Mouse (Mus musculus): Measurements from ENCODE around the gene Mansc1. TPM values are rescaled to one million over a fixed set of nuclear protein-coding genes. Genes with fewer than 3 reads are reported as not detected.

Mansc1 gene
- polyA plus RNA-seq, 1 experiment from 2014 or later: 1.5 TPM

DNA sequence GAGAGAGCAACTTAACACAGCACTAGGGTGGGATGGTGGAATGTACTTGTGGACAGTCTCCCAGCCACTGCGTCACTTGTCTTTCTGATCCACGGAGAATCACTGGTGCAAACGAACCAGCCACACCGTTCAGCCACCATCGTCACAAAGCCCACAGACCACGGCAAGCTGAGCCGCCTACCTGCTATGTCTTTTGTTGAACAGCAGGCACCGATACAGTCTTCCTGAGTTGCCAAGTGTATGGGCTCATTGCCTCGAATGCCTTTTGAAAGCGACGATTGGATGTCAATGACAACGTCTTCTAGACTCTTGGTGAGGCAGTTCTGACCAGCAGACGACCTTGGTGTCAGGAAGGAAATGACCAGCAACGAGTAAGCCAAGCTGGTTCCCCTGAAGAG is 10.7 kb downstream of the Mansc1 start:
- DNase-seq (ENCODE audit: low spot score) (no peak), ATAC-seq (ENCODE audit: low FRiP score) (no peak)
- Histone ChIP-seq H3K9ac (no peak overlapping the region), H3K27me3 (ENCODE audit: control insufficient read depth, insufficient read depth, low read length) (no peaks in the 10 kb centered on the region), H3K4me3 (replicated peaks; ENCODE audit: low read length) (no peak overlapping the region), H3K9me3 (ENCODE audit: control insufficient read depth, low read length) (no peaks in the 10 kb centered on the region), H3K36me3 (replicated peaks; ENCODE audit: control insufficient read depth, insufficient read depth) (no peaks in the 10 kb centered on the region), H3K4me2 (replicated peaks) (no peak overlapping the region), H3K4me1 (replicated peaks; ENCODE audit: control insufficient read depth, insufficient read depth, low read length) (no peaks in the 10 kb centered on the region), H3K27ac (no peak overlapping the region)
- 81% methylated on average over 14 of the region's 14 CpGs for WGBS

DNA sequence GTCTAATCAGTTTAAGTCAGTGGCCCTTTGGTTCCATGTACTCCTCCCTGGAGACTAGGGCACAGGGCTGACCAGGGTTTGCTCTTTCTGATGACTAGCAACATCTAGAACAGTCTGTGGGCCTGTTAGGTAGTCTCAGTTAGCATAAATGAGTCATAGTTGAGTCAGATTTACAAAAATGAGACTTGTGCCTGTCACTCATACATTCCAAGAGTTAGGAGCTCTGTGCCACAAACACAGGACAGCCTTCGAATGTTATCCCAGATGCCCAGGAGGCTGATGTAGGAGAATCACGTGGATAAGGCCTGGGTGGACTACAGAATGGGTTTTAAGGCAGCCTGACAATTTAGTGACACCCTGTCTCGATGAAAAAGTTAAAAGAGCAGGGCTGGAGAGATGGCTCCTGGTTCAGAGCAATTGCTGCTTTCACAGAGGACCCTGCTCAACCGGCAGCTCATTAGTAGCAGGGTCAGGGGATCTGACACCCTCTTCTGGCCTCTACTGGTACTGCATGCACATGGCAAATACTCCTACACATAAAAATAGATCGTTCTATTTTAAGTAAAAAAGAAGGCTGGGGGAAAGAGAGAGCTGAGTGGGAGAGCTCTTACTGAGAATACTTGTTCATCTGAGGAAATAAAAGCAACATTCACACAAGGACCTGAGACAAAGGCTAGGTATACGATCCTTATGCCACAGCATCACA is 11.3 kb downstream of the Mansc1 start:
- no peaks in the 10 kb centered on the region for H3K27me3 ChIP-seq (ENCODE audit: control insufficient read depth, insufficient read depth, low read length)
- no peaks in the 10 kb centered on the region for H3K4me1 ChIP-seq (replicated peaks; ENCODE audit: control insufficient read depth, insufficient read depth, low read length)
- H3K9me3 ChIP-seq (ENCODE audit: control insufficient read depth, low read length): no peaks in the 10 kb centered on the region
- DNase-seq (ENCODE audit: low spot score) (no peak), ATAC-seq (ENCODE audit: low FRiP score) (no peak)
- no peak overlapping the region for H3K27ac ChIP-seq
- no peaks in the 10 kb centered on the region for H3K36me3 ChIP-seq (replicated peaks; ENCODE audit: control insufficient read depth, insufficient read depth)
- 67% methylated on average over 6 of the region's 6 CpGs for WGBS
- H3K4me3 ChIP-seq (replicated peaks; ENCODE audit: low read length): no peak overlapping the region
- H3K4me2 ChIP-seq (replicated peaks): no peak overlapping the region
- H3K9ac ChIP-seq: no peak overlapping the region

GRCm38 (mm10) chr6:134620129-134620528 is 12.2 kb downstream of the Mansc1 start:
- no peak overlapping the region for H3K9ac ChIP-seq
- H3K9me3 ChIP-seq (ENCODE audit: control insufficient read depth, low read length): no peaks in the 10 kb centered on the region
- no peak for DNase-seq (ENCODE audit: low spot score)
- H3K4me2 ChIP-seq (replicated peaks): no peak overlapping the region
- no peaks in the 10 kb centered on the region for H3K4me1 ChIP-seq (replicated peaks; ENCODE audit: control insufficient read depth, insufficient read depth, low read length)
- H3K27ac ChIP-seq: no peak overlapping the region
- ATAC-seq (ENCODE audit: low FRiP score): no peak
- no peaks in the 10 kb centered on the region for H3K36me3 ChIP-seq (replicated peaks; ENCODE audit: control insufficient read depth, insufficient read depth)
- no peaks in the 10 kb centered on the region for H3K27me3 ChIP-seq (ENCODE audit: control insufficient read depth, insufficient read depth, low read length)
- 76% methylated on average over 3 of the region's 3 CpGs for WGBS
- no peak overlapping the region for H3K4me3 ChIP-seq (replicated peaks; ENCODE audit: low read length)

DNA sequence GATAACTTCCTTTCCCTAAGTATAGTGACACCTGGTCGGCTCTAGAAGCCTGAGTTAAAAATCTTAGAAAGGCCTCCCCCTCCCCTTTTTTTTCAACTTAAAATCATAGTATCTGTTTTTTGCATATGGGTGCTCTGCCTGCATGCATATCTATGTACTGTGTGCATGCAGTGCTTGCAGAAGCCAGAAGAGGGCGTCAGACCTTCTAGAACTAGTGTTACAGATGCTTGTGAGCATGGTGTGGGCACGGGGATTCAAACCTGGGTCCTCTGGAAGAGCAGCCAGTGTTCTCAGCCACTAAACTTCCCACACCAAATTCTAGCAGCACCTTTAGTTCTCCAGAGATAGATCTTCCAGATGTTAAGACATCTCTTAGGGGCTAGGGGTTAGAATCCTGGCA is 14.7 kb downstream of the Mansc1 start:
- no peak for ATAC-seq (ENCODE audit: low FRiP score)
- H3K4me3 ChIP-seq (replicated peaks; ENCODE audit: low read length): no peak overlapping the region
- no peaks in the 10 kb centered on the region for H3K27me3 ChIP-seq (ENCODE audit: control insufficient read depth, insufficient read depth, low read length)
- H3K27ac ChIP-seq: no peak overlapping the region
- no peak for DNase-seq (ENCODE audit: low spot score)
- WGBS: 56% methylated on average over 3 of the region's 3 CpGs
- no peaks in the 10 kb centered on the region for H3K36me3 ChIP-seq (replicated peaks; ENCODE audit: control insufficient read depth, insufficient read depth)
- no peaks in the 10 kb centered on the region for H3K4me1 ChIP-seq (replicated peaks; ENCODE audit: control insufficient read depth, insufficient read depth, low read length)
- H3K9ac ChIP-seq: no peak overlapping the region
- no peak overlapping the region for H3K4me2 ChIP-seq (replicated peaks)
- no peaks in the 10 kb centered on the region for H3K9me3 ChIP-seq (ENCODE audit: control insufficient read depth, low read length)

DNA sequence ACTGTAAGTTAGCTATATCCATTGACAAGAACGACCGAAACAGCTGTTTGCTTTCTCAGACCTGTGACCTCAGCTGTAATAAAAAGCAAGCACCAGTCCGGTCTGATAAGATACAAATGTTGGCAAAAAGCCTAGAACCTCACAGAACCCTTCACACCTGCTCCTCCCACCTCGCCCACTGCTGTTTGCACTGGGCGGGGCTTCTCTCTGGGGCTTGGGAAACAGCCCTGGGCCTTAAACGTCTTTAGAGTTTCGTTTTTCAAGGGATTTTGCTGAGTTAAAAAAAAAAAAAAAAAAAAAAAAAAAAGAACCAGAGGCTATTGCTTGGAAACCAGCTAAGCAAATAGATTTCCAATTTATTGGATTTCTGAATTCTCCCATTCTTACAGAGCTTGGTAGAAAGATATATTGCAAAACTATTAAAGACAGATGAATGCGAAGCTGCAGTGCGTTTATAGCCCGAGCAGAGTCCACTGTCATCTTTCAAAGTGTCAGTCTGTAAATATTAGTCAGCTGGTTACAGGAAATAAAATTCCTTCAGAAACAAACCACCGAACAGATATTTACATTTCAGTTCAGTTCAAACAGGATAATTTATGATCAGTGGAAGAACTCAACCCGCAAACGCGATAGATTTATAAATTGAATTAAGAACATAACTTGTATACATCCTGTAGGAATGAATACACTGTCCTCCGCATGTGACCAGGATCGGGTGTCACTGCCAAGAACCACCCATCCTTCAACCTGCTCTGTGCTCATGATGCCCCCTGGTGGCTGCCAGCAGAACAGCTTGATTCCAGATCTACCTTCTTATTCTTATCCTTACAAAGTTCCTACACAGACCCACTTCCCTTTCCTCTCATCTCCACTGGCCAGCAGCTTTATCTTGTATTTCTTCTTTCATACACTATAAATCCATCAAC is 17.3 kb downstream of the Mansc1 start:
- Histone ChIP-seq H3K27ac (no peak overlapping the region), H3K9ac (no peak overlapping the region), H3K36me3 (replicated peaks; ENCODE audit: control insufficient read depth, insufficient read depth) (no peaks in the 10 kb centered on the region), H3K27me3 (ENCODE audit: control insufficient read depth, insufficient read depth, low read length) (no peaks in the 10 kb centered on the region), H3K9me3 (ENCODE audit: control insufficient read depth, low read length) (no peaks in the 10 kb centered on the region), H3K4me3 (replicated peaks; ENCODE audit: low read length) (no peak overlapping the region), H3K4me2 (replicated peaks) (peak overlapping the region; percentile 13), H3K4me1 (replicated peaks; ENCODE audit: control insufficient read depth, insufficient read depth, low read length) (no peaks in the 10 kb centered on the region)
- peak; percentile 86 for DNase-seq (ENCODE audit: low spot score)
- peak; percentile 66 for ATAC-seq (ENCODE audit: low FRiP score)
- 21% methylated on average over 16 of the region's 16 CpGs for WGBS

GRCm38 (mm10) chr6:134614322-134614721 is 18.0 kb downstream of the Mansc1 start:
- H3K9me3 ChIP-seq (ENCODE audit: control insufficient read depth, low read length): no peaks in the 10 kb centered on the region
- WGBS: 88% methylated on average over 4 of the region's 4 CpGs

DNA sequence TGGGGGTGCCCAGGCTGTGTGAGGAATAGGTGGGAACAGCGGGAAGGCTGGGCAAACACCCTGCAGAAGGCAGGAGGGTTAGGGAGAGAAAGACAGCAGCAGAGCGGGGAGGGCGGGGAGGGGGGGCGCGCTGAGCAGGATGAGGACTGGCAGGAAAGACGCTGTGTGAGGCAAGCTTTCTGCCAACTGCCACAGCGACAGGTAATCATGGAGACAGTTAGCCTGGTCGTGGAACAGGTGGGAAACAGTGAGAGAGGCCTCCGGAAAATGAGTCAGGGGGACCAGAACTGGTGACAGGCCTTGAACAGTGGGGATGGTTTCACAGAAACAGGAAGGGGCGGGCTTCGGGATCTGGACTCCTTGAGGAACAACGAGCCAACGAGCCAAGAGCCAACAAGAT is 20.4 kb downstream of the Mansc1 start:
- DNase-seq (ENCODE audit: low spot score) (no peak), ATAC-seq (ENCODE audit: low FRiP score) (no peak)
- no peaks in the 10 kb centered on the region for H3K9me3 ChIP-seq (ENCODE audit: control insufficient read depth, low read length)
- WGBS: 79% methylated on average over 13 of the region's 13 CpGs
- no peak overlapping the region for H3K4me2 ChIP-seq (replicated peaks)
- H3K9ac ChIP-seq: no peak overlapping the region
- H3K27me3 ChIP-seq (ENCODE audit: control insufficient read depth, insufficient read depth, low read length): no peaks in the 10 kb centered on the region
- no peaks in the 10 kb centered on the region; the same call in 1 of the 2 replicates for H3K4me1 ChIP-seq (replicated peaks; ENCODE audit: control insufficient read depth, insufficient read depth, low read length)
- no peak overlapping the region for H3K4me3 ChIP-seq (replicated peaks; ENCODE audit: low read length)
- H3K36me3 ChIP-seq (replicated peaks; ENCODE audit: control insufficient read depth, insufficient read depth): no peaks in the 10 kb centered on the region
- no peak overlapping the region for H3K27ac ChIP-seq

More at GRCm38 (mm10) chr6:134614322-134614721, 18.0 kb downstream of the Mansc1 start:
- no peaks in the 10 kb centered on the region for H3K4me1 ChIP-seq (replicated peaks; ENCODE audit: control insufficient read depth, insufficient read depth, low read length)
- no peak overlapping the region for H3K4me3 ChIP-seq (replicated peaks; ENCODE audit: low read length)
- ATAC-seq (ENCODE audit: low FRiP score): no peak
- no peaks in the 10 kb centered on the region for H3K36me3 ChIP-seq (replicated peaks; ENCODE audit: control insufficient read depth, insufficient read depth)
- H3K9ac ChIP-seq: no peak overlapping the region
- DNase-seq (ENCODE audit: low spot score): no peak
- H3K27me3 ChIP-seq (ENCODE audit: control insufficient read depth, insufficient read depth, low read length): no peaks in the 10 kb centered on the region
- no peak overlapping the region for H3K4me2 ChIP-seq (replicated peaks)
- no peak overlapping the region for H3K27ac ChIP-seq

- H3K27ac ChIP-seq: no peak overlapping the region
- H3K9ac ChIP-seq: no peak overlapping the region
- H3K4me3 ChIP-seq (replicated peaks; ENCODE audit: low read length): no peak overlapping the region
- 93% methylated on average over 9 of the region's 9 CpGs for WGBS
- H3K27me3 ChIP-seq (ENCODE audit: control insufficient read depth, insufficient read depth, low read length): no peaks in the 10 kb centered on the region
- H3K36me3 ChIP-seq (replicated peaks; ENCODE audit: control insufficient read depth, insufficient read depth): no peaks in the 10 kb centered on the region
- H3K4me1 ChIP-seq (replicated peaks; ENCODE audit: control insufficient read depth, insufficient read depth, low read length): no peaks in the 10 kb centered on the region; the same call in 1 of the 2 replicates
- no peak overlapping the region for H3K4me2 ChIP-seq (replicated peaks)
- ATAC-seq (ENCODE audit: low FRiP score) (no peak), DNase-seq (ENCODE audit: low spot score) (no peak)
- no peaks in the 10 kb centered on the region for H3K9me3 ChIP-seq (ENCODE audit: control insufficient read depth, low read length)
Observed at GRCm38 (mm10) chr6:134610380-134610779, 21.9 kb downstream of the Mansc1 start.

DNA sequence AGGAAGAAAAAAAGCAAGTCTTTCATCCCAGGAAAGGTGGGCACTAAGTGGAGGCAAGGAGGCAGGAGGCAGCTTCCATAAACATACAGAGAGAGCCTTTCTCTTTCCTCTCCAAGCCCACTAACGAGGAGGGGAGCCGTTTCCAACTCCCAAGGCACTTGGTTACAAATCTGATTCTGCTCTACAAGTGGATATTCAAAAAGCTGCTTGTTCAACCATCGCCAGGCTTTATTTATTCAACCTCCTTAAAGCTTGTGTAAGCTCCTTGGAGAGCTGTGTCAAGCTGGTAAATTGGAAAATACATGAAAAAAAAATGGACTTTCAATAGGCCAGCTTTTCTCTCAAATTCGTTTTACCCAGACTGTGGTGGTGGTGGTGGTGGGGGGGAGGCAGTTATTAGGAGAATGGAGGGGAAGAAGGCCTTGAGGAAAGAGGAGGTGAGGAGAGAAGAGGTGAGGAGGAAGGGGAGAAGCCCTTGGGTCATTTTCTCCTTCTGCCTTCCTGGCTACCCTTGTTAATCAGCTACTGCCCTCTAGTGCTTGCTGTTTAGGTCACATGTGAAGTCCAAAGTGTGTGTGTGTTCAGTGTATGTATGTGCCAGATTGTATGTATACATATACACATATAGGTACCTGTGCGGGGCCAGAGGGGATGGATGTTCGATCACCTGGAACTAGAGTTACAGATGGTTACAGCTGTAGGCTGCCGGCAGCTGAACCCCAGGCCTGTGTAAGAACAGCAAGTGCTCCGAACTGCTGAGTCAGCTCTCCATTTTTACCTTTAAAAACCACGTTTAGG is 25.1 kb downstream of the Mansc1 start:
- 59% methylated on average over 9 of the region's 9 CpGs for WGBS
- H3K27me3 ChIP-seq (ENCODE audit: control insufficient read depth, insufficient read depth, low read length): no peaks in the 10 kb centered on the region
- DNase-seq (ENCODE audit: low spot score) (peak; percentile 64), ATAC-seq (ENCODE audit: low FRiP score) (peak; percentile 48; the same call in 1 of the 2 replicates)
- no peak overlapping the region for H3K4me2 ChIP-seq (replicated peaks)
- no peak overlapping the region for H3K27ac ChIP-seq
- no peaks in the 10 kb centered on the region for H3K36me3 ChIP-seq (replicated peaks; ENCODE audit: control insufficient read depth, insufficient read depth)
- no peak overlapping the region for H3K4me3 ChIP-seq (replicated peaks; ENCODE audit: low read length)
- H3K9ac ChIP-seq: no peak overlapping the region
- no peaks in the 10 kb centered on the region for H3K9me3 ChIP-seq (ENCODE audit: control insufficient read depth, low read length)
- H3K4me1 ChIP-seq (replicated peaks; ENCODE audit: control insufficient read depth, insufficient read depth, low read length): no peaks in the 10 kb centered on the region; the same call in 1 of the 2 replicates
